Mouse (Mus musculus): ENCODE data around the gene Ngef.

Ngef gene

DNA sequence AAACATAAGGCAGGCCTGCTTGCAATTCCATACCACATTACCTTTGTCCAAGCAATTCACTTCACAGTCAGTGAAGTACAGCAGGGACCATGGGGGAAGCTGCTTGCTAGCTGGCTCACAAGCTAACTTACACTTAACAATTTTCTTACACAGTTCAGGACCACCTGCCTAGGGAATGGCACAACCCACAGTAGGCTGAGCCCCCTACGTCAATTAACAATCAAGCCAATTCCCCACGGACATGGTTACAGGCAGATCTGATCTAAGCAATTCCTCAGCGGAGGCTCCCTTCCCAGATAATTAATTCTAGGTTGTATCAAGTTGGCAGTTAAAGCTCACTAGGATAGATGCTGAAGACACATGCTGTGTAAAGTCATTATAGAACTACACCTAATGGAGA lies 10.7 kb downstream of the Ngef start:
- no peak for DNase-seq

DNA sequence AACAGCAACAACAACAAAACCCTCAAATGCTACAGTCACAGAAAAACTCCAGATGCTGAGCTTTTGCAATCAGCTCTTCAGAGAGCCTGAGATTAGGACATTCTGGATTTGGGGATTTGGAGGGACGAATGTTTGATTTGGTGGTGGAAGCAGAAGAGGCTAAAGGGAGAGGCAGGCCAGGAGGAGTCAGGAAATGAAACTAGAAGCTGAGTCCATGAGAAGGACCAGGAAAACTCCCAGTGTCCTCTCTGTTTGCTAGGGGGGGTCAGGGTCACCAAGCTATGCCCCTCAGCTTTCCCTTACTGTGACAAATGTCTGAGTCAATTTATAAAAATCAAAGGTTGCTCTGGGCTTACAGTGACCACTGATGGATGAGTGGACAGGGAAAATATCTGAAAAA lies 20.1 kb downstream of the Ngef start:
- no peak for DNase-seq

DNA sequence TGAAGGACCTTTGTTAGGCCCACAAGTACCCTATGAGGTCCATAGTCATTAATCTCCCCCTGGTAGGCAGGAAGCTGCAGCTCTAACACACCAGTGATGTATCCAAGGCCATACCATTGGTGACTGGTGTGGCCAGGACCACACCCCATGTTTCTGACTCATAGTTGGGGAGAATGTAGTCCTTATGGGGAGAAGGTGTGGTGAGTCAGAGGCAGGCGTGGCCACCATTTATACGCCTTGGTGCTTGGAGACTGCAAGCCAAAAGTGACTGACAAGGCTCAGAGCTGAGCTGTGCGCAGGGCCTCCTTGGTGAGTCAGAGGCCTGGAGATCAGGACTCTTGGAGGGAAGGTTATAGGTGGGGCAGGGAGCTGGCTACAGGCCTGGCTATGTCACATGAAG lies 22.7 kb downstream of the Ngef start:
- DNase-seq: no peak

DNA sequence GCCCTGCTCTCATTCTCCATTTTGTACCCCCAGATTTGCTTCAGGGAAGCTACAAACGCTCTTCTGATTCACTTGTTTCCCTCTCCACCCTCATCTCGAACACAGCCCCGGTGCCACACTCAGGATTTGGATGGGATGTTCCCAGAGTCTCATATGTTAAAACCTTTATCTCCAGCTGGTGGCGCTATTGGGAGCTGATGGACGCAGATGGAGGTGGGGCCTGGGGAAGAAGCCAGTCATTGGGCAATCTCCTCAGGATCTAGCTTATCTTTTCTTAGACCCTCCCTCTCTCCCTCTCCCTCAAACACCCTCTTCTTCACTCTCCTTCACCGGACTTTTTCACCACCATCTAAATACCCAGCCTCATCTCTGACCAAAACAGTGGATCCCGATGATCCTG lies 32.1 kb downstream of the Ngef start:
- DNase-seq: peak; percentile 36

DNA sequence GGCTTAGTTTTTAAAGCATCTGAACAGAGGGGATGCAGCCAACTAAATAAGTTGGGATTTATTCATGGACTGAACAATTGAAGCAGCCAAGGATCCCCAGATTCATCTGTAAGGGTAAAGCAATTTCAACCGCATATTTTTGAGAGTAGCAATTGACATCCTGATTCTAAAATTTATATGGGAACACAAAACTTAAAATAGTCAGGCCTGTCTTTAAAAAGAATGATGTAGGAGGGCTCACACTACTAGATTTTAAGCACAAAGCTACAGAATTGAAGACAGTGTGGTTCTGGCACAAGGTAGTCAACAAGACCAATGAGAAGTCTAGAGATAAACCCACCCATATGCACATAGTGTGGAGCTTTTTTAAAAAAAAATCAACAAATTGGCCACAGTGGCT lies 36.7 kb downstream of the Ngef start:
- DNase-seq: no peak

DNA sequence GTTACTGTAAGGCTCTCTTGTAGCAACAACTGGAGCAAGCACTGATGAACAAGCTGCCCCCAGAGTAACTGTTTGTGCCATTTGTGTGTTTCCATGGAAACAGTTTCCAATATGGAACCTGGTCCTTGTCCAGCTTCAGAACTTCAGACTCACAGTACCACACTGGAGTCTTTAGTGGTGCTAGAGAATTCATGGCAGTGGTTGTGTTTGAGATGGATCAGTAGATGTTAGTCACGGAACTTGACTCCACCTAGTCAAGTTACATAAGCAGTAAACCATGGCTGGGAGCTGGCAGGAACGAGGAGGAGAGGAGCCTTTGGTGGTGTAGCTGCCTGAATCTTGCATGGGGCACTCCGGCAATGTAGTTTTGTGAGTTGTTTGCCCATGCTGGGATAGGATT lies 39.6 kb downstream of the Ngef start:
- no peak for DNase-seq

DNA sequence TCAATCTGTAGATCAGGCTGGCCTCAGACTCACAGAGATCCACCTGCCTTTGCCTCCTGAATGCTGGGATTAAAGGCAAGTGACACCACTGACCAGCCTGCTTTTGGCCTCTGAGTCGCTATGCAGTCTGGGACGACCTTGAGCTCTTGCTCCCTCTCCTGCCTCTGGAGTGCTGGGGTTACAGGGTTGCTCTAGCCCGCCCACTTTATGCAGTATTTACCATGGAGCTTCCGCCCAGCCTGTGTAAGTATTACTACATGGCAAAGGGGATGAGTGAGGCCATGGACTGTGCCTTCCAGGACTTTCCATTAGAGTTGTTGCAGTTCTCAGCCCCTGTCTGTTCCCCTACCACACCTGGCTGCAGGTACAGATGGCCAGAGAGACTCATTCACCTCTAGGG lies 41.3 kb downstream of the Ngef start:
- DNase-seq: no peak

DNA sequence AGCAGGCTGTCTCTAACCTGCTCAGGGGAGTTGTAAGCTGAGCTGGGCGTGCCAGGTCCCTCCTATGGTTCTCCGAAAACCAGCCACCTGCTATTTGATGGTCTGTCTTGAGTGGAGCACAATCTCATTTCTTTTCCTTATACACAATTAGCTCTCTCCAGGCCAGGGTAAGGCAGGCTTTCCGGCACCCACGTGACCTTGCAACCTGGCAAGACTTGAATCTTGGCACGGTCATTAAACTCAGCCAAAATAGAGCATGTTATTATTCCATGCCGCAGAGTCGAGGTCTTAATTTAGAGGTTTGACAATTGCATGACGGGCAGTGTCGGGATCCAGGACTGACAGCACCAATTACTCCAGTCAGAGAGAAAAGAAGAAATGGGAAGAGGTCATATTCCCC lies 46.5 kb downstream of the Ngef start:
- DNase-seq: peak; percentile 29

DNA sequence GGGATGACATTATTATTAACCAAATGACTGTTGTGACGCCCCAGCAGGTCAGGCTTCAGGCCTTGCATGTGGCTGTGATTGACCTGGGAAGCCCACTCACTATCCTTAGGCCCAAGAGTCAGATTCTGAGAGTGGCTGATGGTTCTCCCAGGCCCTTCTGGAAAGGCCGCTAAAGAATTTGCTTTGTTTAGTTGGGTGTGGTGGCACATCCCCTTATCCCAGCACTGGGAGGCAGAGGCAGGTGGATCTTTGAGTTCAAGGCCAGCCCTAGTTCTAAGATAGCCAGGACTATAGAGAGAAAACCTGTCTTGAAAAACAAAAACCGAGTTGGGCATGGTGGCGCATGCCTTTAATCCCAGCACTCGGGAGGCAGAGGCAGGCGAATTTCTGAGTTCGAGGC lies 48.6 kb downstream of the Ngef start:
- DNase-seq: no peak

DNA sequence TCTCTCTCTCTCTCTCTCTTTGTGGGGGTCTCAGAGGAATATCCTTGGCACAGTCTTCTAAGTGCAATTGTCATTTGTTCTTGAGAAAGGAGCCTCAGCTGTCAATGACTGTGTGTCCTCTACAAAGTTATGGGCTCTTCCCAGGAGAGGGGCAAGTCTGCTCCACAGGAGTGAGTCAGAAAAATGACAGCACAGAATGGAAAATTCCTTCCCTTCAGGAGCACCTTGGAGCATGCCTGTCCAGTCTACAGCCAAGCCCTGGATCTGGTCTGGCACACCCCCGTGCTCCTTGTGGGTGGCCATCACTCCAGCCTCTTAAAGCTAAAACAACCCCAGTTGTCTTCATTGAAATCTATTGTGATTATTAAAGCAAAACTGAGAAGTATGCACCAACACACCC lies 52.1 kb downstream of the Ngef start:
- no peak for DNase-seq

DNA sequence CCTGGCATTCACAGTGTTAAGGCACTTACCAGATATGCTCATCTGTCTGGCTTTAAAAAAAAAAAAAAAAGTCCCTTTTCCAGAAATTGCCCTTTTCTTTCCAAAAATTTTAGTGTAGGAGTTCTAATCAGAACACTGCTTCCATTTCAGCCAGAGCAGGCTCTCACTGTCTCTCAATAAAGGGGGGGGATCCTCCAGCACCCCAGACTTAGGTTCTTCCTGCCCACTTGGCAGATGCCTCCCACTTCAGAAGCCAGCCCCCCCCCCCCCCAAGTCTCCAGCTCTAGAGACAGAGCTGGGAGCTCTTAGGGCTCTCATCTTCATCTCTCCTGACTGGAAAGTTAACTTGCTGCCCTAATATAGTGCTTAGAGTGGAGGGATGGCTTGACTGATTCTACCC lies 53.2 kb downstream of the Ngef start:
- DNase-seq: no peak

DNA sequence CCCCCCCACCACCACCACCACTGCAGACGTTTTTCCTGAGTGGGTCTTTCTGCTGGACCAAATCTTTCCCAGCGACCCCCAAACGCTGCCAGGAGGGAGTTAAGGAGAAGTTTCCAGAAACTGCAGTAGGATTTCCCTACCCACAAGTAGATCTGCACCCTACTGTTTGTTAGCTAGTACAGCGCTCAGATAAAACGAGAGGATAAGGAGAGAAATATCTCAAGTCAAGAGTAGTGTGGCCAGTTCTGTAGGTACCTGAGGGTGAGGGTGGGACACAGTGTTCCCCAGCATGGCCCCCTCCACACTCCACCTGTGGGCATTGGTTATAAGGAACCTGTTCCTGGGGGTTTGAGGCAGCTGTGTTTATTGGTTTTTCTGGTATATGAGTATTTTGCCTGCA lies 62.8 kb downstream of the Ngef start:
- DNase-seq: no peak

DNA sequence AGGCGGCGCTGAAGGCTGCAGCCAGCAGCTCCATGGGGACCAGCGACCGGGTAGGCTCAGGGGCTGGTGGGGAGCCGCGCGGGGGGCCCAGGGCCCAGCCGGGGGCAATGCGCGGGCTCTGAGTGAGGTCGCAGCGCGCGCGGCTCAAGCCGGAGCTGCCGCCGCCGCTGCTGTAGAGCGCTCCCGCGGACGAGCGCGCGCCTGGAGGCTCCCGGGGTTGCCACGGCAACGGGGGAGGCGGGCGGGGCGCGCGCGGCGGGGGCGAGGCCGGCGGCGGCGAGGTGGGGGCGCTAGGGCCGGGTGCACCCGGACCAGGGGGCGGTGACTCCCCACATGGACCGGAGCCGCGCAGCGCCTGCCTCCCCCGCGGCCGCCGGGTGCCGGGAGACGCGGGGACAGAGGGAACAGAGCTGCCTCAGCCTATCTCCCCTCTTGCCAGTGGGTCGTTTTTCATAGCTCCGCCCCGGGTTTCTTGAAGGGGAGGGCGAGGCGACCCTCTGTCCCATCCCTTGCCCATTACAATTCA lies 63.4 kb downstream of the Ngef start:
- no peak for DNase-seq

DNA sequence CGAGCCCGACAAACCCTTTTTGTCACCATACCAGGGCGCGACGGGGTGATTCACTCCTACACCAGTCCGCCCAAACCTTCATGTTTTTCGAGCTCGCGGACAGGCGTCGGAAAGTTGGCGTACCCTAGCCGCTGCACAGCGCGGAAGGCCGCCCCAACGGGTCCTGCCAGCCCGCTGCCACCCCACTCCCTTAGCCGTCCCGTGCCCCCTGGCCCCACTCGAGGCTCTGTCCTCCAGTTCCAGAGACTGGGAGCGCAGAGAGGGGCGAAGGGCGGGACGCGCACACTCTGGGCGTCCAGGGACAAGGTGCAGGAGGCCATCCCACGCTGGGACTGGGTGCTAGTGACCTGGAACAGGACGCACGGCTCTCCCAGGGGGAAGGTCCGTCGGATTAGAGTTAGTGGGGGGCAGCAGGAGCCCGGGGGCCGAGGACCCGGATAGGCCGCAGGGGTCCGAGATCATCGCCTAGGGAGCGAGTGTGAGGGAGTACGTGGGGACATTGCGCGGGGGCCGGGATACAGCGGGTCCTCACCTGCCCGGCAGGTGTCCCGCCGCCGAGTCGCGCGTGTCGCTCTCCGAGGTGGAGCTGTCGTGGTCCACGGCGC lies 64.0 kb downstream of the Ngef start, which contains the start of gene Neu2:
Neu2 (plus strand) TSS at position 329 of the 605 bp plus-strand sequence.
- DNase-seq: no peak

DNA sequence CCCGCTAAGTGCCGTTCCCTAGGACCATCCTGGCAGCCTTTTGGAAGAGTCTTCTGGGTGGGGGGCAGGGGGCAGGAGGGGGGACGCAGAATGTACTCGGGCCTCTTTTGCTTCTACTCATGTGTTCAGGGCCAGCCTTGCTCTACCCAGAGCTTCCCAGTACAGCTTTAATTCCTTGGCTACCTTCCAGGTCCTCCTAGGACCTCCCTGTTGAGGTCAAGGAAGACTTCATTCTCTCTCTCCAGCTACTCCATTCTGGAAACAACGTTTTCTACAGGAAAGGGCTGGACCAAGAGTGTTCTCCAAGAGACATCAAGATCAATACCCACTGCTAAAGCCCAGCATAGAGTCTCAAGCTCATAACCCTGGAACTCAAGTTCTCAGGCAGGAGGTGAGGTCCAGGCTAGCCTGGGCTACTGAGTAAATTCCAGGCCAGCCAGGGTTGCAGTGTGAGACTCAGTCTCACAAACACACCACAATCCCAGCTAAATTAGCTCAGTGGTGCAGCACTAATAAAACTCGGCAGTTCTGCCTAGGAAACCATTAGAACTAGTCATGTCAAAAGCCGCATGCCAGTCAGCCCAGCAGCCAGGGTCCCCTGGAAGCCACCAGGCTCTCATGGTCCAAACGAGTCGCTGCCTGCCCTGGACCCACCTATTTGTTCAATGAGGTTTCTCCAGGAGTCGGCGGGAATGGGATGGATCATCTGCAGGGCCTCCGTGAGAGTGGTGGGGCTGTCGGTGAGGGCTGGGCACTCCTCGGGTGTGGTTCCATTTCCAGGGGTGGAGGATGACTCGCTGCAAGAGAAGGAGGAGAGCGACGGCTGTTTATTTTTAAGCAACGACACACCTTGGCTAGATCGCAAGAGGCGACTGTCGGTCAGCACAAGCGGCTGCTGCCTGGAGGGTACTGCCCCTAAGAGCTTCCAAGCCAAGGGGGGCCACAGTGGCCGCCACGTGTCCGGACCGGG lies 64.8 kb downstream of the Ngef start:
- no peak for DNase-seq

DNA sequence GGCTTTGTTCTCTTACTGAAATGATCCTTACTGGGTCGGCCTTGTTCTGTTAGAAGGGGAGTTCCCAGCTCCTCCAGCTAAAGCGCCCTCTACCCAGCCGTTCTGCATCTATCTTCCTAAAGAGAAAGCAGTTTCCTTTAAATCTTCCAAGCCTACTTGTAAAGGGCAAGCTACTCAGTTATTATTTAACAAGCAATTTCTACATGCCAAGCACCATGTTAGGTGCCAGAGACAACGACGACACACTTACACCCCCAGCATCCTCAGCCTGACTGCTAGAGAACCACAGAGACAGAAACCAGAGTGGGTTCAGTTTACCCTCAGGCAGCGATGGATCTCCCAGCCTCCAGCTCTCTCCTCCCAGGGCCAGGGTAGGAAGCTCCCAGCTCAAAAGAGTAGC lies 65.8 kb downstream of the Ngef start:
- DNase-seq: no peak

DNA sequence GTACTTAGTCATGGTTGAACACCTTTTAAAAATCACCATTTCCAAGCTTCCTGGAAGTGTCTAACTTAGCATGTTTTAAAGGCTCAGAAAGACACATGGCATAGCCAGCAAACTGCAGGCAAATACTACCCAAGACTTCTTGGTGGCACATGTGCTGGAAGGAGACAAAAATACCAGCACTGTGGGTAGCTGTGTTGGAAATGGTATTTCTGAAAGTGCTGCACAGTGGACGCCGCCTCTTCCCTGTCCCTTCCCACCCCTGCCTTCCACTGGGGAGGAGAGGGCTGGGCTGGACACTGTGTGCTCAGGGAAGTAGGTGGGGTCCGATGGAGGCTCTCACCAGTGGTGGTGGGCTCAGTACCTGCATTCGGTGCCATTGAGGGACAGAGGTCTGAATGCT lies 68.1 kb downstream of the Ngef start:
- DNase-seq: no peak

DNA sequence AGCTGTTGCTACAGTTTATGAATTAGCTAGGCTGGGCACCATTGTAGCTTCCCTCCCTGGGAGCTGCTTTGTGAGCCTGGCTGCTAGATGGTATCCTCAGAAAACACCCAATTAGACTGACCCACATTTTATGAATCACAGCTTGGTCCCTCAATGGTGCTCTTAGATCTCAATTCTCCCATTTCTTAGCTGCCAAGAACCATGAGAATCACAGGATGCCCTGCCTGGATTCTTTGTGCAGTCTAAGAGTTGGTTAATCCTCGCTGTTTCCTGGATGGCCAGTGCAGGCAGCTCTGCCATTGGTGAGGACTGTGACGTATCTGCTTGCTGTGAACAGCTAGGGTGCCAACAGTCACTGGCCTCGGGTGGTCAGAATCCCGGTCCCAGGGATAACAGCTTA lies 80.1 kb downstream of the Ngef start:
- no peak for DNase-seq

DNA sequence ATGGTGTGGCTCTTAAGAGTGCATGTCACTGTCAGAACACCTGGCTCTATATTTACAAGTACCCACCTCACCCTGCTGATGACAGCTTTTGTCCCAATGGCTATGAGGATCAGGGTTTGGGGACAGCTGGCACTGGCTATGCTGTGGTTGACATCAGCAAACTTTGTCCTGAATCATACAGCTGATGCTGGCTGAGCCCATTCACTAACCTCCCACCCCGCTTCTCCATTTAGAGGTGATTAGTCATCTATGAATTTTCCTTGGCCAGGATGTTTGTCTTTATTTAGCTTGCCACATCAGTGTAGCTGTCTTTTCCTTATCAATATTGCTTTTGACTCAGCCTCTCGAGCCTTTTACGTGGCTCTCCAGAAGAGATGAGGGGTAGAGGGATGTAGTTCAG lies 81.4 kb downstream of the Ngef start:
- no peak for DNase-seq

DNA sequence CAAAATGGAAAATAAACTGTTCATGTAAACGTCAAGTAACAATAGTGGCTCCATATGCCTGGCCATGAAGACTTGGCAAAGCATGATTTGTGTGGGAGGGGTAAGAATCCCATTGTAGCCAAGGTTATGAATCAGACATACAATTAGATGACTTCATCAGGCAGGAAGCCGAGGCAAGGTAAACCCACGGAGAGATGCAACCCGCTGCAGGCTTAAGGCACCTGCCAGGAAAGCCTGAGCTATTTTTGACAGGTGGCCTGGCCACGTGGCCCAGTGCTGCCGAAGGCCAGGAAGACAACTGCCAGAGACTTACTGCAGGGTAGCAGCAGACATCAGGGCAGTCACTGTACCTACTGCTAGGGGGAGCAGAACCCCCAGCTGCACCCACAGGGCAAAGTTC lies 87.3 kb downstream of the Ngef start:
- DNase-seq: peak; percentile 97

DNA sequence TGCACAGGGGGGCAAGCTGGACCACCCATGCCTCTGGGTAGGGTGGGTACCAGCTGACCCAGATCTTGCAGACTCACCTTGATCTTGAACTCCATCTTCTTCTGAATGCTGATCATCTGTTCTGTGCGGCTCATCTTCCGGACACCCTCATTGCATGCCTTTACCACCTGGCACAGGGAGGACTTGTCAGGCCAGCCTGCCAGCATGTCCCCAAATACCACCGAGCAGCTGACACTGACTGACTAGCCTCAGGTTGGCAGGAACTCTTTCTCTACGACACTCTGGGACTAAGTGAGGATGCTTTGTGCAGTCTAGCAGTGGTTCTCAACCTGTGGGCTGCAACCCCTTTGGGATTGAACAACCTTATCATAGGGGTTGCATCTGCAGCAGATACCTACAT lies 91.1 kb downstream of the Ngef start:
- peak; percentile 45 for DNase-seq

DNA sequence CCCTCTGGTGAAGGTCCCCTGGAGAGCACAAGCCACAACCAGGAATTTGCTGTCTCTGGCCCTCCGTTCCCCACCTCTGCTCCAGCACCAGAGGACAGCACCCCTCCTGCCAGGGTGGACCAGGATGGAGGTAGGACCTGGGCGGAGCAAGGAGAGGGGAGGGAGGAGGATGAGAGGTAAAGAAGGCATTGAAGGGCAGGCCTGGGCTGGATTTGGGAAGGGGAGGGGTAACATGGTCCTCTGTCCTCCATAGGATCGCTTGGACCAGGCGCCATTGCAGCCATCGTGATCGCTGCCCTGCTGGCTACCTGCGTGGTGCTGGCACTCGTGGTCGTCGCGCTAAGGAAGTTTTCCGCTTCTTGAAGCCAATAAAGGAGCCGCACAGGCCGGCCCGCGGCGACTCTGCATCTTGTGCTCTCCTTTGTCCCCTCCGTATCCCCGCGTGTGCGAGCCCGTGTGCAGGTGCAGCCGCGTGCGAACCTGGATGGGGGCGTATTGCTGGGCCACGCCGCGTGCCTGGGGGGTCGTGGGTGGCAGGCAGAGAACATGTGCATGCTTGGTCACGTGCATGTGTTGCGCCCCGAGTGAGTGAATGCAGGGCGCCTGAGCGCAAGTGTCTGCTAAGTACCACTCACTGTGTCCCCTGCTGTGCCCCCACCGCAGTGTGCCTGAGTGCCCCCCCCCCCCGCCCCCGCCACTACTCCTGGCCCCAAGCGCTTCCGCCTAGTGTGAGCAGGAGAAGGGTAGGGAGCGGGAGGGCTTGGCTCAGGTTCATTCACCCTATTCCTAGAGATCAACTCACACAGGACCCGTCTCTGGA lies 98.4 kb downstream of the Ngef start:
- no peak for DNase-seq

DNA sequence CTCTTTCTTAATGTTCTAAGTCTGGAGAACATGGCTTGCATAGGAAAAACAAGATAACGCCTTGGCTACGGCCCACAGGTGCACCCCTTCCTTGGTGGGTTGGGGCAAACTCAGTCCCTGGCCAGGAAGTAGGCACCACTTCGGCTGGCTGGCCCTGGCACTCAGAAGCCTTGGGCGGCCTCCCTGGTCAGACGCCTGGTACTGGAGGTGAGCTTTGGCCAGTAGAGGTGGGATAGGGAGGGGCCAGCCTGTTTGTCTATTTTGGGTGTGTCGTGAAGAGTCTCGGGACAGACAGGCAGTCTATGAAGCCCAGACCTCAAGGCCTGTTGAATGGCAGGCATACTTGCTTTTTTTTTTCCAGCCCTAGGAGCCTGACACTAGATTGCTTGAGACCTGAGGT lies 101.1 kb downstream of the Ngef start:
- no peak for DNase-seq
